Mouse (Mus musculus): ENCODE data around the gene Isl1. TPM values are rescaled to one million over a fixed set of nuclear protein-coding genes. Genes with fewer than 3 reads are reported as not detected.

The Isl1 gene
- polyA plus RNA-seq, 1 experiment from 2014 or later: 5.4 TPM

DNA sequence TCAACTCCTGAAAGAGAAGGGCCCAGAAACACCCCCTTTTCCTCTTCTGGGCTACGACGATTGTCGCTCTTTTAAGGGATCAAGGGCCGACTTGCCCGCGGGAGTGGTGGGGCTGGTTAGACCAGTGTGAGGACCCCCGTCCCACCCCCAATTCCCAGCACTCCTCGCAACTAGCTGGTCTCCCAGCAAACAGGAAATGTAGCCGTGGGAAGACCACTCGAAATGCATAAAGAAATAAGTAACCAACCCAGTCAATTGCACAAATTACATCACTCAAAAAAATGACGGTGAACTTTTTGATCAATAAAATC, 15.4 kb downstream of the Isl1 start:
- no peaks in the 10 kb centered on the region for H3K36me3 ChIP-seq (ENCODE audit: control insufficient read depth, insufficient read depth, low read length)
- H3K27ac ChIP-seq (replicated peaks in 1 of 2; ENCODE audit: control insufficient read depth in 1 of 2, insufficient read depth in 1 of 2, low read depth in 2 of 2, low read length in 2 of 2): no peak overlapping the region
- no peak for ATAC-seq (ENCODE audit: insufficient number of reproducible peaks, insufficient read depth, low FRiP score, low read depth)
- H3K4me1 ChIP-seq (ENCODE audit: control insufficient read depth in 2 of 2, insufficient read depth in 2 of 2, low read length in 2 of 2): peaks cover 6 to 7% of the 10 kb centered on the region in 2 experiments
- WGBS: under 1% methylated on average over 11 of the region's 11 CpGs
- H3K4me2 ChIP-seq (ENCODE audit: low read length): peak overlapping the region; percentile 56
- no peak overlapping the region for H3K9ac ChIP-seq (ENCODE audit: low read length)
- H3K9me3 ChIP-seq (ENCODE audit: control insufficient read depth, low read length): no peaks in the 10 kb centered on the region
- peak overlapping the region; percentile 19 to 33 for H3K4me3 ChIP-seq (ENCODE audit: control insufficient read depth in 1 of 2, insufficient read depth in 1 of 2, low read depth in 1 of 2, low read length in 2 of 2)
- peaks cover 68% of the 10 kb centered on the region for H3K27me3 ChIP-seq (ENCODE audit: control insufficient read depth, insufficient read depth, low read length)

DNA sequence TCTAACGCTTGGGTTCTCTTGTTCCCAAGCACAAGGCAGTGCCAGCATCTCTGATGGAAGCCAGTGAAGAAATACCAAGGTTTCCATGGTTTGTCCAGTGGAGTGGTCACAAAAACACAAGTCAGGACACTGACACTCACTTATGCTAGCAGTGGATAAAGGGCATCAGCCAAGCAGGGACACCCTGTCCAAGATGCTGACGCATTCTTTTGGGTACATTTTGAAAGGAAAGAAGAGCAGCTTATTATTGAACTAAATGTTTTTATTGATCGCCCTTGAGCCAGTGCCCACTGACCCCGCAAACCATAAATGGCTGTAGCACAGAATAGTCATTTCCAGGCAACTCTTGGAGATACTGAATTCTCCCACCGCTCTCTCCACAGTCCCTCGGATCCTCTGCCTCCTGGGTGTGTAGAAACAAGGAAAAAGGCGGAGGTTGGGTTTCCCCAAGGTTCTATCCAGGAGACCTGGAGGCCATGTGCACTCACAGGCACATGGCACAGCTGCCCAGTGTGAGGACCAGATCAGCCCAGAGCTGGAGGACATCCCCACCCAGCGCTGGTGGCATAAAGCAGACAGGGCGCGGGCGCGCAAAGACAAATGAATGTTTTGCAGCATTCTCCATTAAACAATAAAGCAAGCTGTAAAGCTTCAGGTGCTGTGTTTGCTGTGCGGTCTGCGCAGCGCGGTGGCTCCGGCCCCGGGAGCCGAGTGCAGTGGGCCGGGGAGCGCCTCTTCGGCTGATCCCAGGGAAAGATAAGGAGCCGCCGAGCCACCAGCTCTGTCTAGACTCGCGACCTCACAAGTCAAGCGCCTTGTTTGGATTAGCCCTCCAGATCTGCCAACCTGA, 16.0 kb downstream of the Isl1 start:
- H3K36me3 ChIP-seq (ENCODE audit: control insufficient read depth, insufficient read depth, low read length): no peaks in the 10 kb centered on the region
- no peak for ATAC-seq (ENCODE audit: insufficient number of reproducible peaks, insufficient read depth, low FRiP score, low read depth)
- H3K4me1 ChIP-seq (ENCODE audit: control insufficient read depth in 2 of 2, insufficient read depth in 2 of 2, low read length in 2 of 2): peaks cover 6 to 7% of the 10 kb centered on the region in 2 experiments
- H3K9ac ChIP-seq (ENCODE audit: low read length): no peak overlapping the region
- no peak overlapping the region for H3K27ac ChIP-seq (replicated peaks in 1 of 2; ENCODE audit: control insufficient read depth in 1 of 2, insufficient read depth in 1 of 2, low read depth in 2 of 2, low read length in 2 of 2)
- peaks cover 62% of the 10 kb centered on the region for H3K27me3 ChIP-seq (ENCODE audit: control insufficient read depth, insufficient read depth, low read length)
- WGBS: 6% methylated on average over 27 of the region's 27 CpGs
- H3K4me2 ChIP-seq (ENCODE audit: low read length): peak overlapping the region; percentile 56
- H3K9me3 ChIP-seq (ENCODE audit: control insufficient read depth, low read length): no peaks in the 10 kb centered on the region
- H3K4me3 ChIP-seq (ENCODE audit: control insufficient read depth in 1 of 2, insufficient read depth in 1 of 2, low read depth in 1 of 2, low read length in 2 of 2): peak overlapping the region; percentile 19 to 33

- H3K27me3 ChIP-seq (ENCODE audit: control insufficient read depth, insufficient read depth, low read length): peaks cover 26% of the 10 kb centered on the region
- no peak overlapping the region for H3K4me3 ChIP-seq (ENCODE audit: control insufficient read depth in 1 of 2, insufficient read depth in 1 of 2, low read depth in 1 of 2, low read length in 2 of 2)
- no peak for ATAC-seq (ENCODE audit: insufficient number of reproducible peaks, insufficient read depth, low FRiP score, low read depth)
- H3K4me1 ChIP-seq (ENCODE audit: control insufficient read depth in 2 of 2, insufficient read depth in 2 of 2, low read length in 2 of 2): peaks cover 0 to 6% of the 10 kb centered on the region in 2 experiments; a peak in 2 of 4 replicates
- no peak overlapping the region for H3K9ac ChIP-seq (ENCODE audit: low read length)
- H3K4me2 ChIP-seq (ENCODE audit: low read length): no peak overlapping the region
- 80% methylated on average over 1 of the region's 1 CpGs for WGBS
- no peaks in the 10 kb centered on the region for H3K36me3 ChIP-seq (ENCODE audit: control insufficient read depth, insufficient read depth, low read length)
- no peaks in the 10 kb centered on the region for H3K9me3 ChIP-seq (ENCODE audit: control insufficient read depth, low read length)
- H3K27ac ChIP-seq (replicated peaks in 1 of 2; ENCODE audit: control insufficient read depth in 1 of 2, insufficient read depth in 1 of 2, low read depth in 2 of 2, low read length in 2 of 2): no peak overlapping the region
Observed at GRCm38 (mm10) chr13:116289655-116290054, 19.8 kb downstream of the Isl1 start.

DNA sequence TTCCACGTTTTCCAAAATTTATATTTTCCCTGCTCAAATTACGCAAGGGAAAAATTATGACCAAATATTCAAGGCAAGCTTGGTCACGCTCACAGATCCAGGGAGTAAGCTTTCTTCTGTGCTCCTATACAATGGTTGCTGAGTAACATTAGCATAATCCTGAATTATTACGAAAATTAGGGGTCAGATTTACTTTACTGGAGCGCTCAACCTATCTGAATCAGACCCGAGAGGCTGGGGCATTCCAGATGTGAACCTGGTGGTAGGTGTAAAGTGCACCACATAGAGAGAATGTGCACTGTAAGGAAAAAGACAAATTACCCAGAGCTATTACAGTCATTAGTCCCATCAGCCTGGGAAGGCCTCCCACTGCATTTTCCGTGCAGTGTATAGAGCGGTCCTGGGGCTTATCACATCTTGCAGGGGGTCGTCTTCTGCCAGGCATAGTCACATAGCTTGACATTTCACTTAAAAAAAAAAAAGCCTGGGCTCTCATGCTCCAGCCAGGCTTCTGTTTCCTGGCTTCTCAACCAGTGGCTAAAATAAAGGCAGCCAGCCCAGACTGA, 30.2 kb downstream of the Isl1 start:
- H3K4me1 ChIP-seq (ENCODE audit: control insufficient read depth in 2 of 2, insufficient read depth in 2 of 2, low read length in 2 of 2): no peaks in the 10 kb centered on the region
- no peak overlapping the region for H3K9ac ChIP-seq (ENCODE audit: low read length)
- H3K4me3 ChIP-seq (ENCODE audit: control insufficient read depth in 1 of 2, insufficient read depth in 1 of 2, low read depth in 1 of 2, low read length in 2 of 2): no peak overlapping the region
- 52% methylated on average over 9 of the region's 9 CpGs for WGBS
- no peak for ATAC-seq (ENCODE audit: insufficient number of reproducible peaks, insufficient read depth, low FRiP score, low read depth)
- no peaks in the 10 kb centered on the region for H3K36me3 ChIP-seq (ENCODE audit: control insufficient read depth, insufficient read depth, low read length)
- H3K27me3 ChIP-seq (ENCODE audit: control insufficient read depth, insufficient read depth, low read length): no peaks in the 10 kb centered on the region
- no peaks in the 10 kb centered on the region for H3K9me3 ChIP-seq (ENCODE audit: control insufficient read depth, low read length)
- no peak overlapping the region for H3K4me2 ChIP-seq (ENCODE audit: low read length)
- H3K27ac ChIP-seq (replicated peaks in 1 of 2; ENCODE audit: control insufficient read depth in 1 of 2, insufficient read depth in 1 of 2, low read depth in 2 of 2, low read length in 2 of 2): no peak overlapping the region

Measured in heart, embryonic 14.5 days (tissue).